Mouse (Mus musculus): ENCODE results near the gene Fam83e.

Gene Fam83e

DNA sequence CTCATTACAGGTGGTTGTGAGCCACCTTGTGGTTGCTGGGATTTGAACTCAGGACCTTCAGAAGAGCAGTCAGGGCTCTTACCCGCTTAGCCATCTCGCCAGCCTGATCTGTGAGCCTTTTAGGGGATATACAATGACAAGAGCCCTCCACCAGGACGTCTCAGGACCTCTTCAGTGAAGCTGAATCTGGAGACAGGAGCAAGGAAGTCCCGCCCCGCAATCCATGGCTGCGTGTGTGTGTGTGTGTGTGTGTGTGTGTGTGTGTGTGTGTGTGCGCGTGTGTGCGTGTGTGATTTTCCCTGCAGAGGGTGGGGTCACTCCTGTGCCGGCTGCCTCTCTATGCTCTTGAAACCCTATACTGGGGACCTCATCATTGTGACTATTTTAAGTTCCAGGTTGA is 18.8 kb downstream of the Fam83e start:
- no peak for DNase-seq (ENCODE audit: low spot score)

DNA sequence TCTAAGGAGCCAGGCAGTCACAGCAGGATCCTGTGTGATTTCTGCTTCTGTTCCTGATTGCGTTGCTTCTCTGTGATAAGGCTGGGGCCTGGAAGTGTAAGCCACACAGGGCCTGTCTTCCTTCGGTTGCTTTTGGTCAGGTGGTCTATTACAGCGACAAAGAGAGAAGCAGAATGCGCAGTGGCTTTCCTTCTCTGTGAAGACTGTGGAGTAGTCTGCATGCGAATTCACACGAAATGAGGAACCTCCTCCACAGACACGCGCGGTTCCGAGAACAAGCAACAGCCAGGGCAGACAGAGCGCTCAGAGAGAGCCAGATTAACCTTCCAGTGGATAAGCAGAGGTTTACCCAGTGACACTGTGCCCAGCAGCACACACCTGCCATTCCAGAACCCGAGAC is 20.3 kb downstream of the Fam83e start:
- no peak for DNase-seq (ENCODE audit: low spot score)

DNA sequence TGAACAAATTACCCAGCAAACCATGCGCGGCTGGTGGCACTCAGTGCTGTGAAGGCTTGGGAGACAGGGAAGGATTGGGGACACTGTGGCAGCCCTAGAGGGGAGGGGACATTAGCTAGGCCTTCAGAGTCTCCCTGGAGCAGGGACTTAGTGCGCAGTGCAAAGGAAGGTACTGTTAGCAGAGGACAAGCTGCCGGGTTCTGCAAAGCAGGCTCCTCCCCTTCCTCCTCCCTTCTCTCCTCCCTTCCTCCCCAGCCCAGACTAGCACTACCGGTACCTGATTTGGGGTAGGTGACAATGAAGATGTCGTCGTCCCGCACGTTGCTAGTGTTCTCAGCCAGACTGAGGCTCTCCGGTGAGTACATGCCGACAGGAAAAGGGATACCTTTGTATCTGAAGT is 20.8 kb downstream of the Fam83e start:
- peak; percentile 68 for DNase-seq (ENCODE audit: low spot score)

DNA sequence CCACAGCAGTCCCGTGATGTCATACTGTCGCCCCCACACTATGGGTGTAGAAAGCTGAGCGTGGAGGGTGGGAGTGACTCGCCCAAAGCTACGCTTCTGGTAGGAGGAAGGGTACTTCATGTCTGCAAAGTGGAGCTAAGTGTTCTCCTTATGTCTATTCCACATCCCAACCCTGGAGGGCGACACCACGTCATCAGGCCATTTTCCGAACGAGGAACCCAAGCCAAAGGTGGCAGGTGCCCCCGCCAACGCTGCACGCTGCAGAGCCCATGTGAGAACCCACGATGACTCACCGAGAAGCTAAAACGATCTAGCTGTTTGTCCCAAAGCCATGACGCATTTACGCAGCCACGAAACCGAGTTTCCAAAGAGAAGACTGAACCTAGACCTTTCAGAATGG is 21.3 kb downstream of the Fam83e start:
- DNase-seq (ENCODE audit: low spot score): peak; percentile 80

DNA sequence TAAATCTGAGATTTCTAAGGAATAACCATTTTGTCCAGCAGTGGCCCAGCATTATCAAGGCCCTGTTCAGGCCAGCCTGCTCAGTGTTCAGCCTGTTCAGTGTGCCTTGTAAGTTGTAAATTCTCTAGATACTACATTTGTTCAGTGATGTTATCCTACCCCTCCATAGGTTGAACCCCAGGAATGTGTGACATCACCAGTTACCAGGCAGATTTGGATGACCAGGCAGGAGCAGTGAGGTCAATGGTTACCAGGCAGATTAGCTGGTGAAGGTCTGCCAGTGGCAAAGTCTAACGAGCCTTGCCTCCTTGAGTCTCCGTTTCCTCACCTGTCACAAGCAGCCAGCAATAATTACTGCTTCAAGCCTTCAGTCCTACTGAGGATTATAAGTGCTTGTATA is 23.4 kb downstream of the Fam83e start:
- DNase-seq (ENCODE audit: low spot score): peak; percentile 45

DNA sequence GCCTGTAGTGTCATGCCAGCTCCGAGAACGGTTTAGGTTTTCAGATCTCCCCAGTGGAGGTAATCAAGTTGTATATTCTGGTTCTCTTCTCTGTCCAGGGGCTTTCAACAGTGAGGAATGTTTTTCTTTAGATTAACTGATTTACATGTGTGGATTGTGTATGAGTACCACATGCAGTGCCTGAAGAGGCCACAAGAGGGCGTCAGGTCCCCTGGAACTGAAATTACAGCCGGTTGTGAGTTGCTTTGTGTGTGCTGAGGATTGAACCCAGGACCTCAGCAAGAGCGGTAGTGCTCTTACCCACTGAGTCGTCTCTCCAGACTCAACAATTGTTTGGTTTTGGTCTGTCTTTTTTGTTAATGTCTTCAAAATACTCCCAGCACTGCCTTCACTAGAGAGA is 25.5 kb downstream of the Fam83e start:
- DNase-seq (ENCODE audit: low spot score): no peak

DNA sequence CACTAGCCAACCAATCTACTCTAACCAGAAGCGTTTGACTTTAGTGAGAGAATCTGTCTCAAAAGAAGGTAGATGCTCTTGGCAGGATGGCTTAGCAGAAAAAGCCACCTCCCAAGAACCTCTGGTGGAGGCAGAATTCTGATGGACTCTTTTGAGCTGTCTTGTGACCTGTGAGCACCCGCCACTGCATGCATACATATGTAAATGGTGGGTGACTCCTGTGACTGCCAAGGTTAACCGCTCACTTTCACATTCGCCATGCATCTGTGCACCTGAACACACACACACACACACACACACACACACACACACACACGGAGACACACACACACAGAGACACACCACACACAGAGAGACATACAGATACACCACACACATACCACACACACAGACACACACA is 26.4 kb downstream of the Fam83e start:
- DNase-seq (ENCODE audit: low spot score): no peak

DNA sequence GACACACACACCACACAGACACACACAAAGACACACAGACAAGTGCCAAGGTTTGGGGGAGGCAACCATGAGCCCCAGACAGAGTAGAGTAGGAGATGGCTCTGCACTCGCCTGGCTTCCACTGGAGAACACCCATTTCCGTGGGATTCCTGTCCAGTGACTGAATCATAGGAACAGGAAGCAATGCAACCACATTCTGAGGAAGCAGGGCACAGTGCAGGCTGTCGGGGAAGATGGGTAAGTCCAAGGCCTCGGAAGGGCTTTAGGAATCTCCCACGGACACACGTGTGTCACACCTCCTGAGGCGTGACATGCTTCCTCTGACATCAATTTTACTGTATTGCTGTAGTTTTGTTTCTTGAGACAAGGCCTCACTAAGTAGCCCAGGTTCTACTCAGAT is 27.1 kb downstream of the Fam83e start:
- no peak for DNase-seq (ENCODE audit: low spot score)

DNA sequence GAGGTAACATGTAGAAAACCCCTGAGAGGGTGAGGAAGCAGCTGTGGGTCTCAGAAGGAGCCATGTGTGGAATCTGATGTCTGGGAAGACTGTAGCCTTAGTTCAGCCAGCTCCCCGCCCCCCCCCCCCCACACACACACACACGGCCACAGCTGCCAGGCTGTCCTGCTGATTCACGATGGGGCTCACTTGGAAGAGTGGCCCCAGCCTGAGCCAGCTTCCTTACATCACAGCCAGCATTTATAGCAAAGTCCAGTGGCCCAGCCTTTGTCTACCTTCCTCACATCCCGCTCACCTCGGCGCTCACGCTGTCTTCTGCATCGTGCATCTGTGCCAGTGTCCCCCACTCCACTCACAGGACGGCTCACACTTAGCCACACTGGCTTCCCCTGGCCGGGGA is 28.4 kb downstream of the Fam83e start:
- no peak for DNase-seq (ENCODE audit: low spot score)

DNA sequence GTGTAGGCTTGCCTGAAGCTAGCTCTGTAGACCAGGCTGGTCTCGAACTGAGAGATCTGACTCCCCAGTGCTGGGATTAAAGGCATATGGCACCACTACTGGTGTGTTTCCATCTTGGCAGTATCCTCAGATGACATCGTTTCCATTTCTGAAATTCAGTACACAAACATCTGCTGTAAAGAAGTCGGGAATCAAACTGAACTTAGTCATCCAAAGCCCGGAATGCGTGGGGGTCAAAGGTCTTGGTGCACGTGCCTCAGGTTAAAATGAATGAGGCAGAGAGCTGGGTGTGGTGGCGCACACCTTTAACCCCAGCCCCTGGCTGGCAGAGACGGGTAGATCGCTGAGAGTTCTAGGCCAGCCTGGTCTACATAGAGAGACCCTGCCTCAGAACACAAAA is 29.1 kb downstream of the Fam83e start:
- DNase-seq (ENCODE audit: low spot score): no peak

DNA sequence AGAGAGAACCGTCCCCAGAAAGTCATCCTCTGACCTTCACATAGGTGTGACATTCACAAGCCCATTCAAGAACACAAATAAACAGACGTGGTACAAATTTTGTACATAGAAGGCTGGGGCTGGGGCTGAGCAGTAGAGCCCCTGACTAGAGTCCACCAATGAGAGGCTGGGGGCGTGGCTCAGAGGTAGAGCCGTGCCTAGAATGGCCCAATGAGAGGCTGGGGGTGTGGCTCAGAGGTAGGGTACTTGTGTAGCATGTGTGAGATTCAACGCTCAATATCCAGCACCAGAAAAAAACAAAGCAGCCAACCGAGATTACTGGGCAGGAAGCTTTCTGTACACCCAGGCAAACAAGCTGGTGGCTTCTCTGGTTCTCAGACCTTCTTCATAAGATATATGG is 34.7 kb downstream of the Fam83e start:
- no peak for DNase-seq (ENCODE audit: low spot score)

DNA sequence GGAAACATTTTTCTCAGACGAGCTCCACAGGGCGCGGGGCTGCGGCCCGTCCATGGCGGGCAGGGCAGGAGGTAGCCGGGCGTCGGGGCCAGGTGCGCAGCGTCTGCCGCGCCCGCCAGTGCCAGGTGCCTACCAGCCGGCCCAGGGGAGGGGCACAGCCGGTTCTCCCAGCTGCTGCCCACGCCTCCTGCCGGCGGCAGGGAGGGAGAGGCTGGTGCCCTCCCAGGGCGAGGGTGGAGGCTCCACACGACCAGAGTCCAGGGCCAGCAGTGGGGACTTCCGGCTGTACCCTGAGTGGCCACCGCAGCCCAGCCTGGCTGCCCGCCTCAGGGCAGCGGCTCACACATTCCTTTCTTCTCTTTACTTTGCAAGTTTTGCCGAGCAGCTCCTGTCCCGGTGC is 38.4 kb downstream of the Fam83e start:
- DNase-seq (ENCODE audit: low spot score): no peak

DNA sequence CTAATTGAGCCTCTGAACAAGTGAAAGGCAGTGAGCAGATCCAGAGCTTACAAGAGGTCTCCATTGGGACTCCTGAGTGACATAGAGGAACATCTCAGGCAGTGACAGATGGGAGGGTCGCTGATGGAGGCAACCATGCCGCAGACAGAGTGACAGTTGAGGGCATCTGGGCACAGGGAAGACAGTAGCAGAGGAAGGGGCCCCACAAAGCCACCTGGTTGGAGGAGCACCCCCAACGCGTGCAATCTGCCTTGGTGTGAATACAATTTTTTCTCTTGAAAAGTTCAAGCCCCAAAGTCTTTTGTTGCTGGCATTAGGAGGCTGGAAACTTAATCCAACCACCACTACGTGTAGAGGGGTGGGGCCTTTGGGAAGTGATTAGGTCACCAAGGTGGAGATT is 39.1 kb downstream of the Fam83e start:
- no peak for DNase-seq (ENCODE audit: low spot score)

DNA sequence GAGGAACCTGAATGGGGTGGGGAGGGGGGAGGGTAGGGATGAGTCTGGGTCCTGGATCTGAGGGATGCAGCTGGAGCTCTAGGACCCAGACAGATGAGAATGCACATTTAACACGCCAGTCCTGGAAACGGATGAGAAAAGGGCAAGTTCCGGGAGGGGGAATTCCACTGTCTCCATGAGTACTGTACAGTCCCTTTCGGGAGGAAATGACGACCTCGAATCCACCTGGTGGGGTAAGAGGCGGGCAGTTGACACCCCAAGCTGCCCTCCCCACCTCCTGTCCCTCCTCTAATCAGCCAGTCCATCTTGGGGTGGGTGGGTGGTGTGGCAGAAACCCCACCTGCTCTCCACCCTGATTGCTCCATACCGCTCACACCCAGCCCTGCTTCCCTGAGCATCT is 45.0 kb downstream of the Fam83e start:
- no peak for DNase-seq (ENCODE audit: low spot score)

DNA sequence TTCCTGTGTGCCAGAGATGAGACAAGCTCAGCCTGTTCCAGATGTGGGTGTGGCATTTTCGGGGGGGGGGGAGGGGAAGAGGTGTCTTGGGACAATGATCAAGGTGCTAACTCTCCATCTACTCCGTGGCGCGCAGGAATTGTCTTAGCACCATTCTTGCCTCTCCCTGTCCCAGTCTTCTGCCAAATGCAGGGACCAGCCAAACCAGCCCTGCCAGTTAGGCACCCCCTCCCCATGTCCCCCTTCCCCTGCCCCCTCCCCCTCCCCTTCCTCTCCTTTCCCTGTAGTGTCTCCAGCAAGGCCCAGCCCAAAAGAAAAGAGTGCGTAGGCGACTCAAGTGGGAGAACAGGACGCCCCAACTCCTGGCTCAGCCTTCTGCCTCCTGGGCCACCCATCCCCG is 45.8 kb downstream of the Fam83e start:
- DNase-seq (ENCODE audit: low spot score): no peak

DNA sequence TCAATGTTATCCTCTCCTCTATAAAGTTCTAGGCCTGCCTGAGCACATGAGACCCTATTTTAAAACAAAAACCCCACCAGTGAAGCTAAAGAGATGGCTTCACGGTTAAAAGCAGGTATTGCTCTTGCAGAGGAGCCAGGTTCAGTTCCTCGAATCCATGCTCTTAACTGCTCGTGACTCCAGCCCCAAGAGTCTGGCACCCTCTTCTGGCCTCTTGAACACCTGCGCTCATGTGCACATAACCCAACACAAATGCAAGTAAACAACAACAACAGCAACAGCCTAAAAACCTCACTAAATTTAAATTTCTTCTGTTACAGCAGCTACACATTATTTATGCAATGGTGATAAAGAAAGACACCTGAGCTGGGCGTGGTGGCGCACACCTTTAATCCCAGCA is 46.5 kb downstream of the Fam83e start:
- DNase-seq (ENCODE audit: low spot score): no peak

DNA sequence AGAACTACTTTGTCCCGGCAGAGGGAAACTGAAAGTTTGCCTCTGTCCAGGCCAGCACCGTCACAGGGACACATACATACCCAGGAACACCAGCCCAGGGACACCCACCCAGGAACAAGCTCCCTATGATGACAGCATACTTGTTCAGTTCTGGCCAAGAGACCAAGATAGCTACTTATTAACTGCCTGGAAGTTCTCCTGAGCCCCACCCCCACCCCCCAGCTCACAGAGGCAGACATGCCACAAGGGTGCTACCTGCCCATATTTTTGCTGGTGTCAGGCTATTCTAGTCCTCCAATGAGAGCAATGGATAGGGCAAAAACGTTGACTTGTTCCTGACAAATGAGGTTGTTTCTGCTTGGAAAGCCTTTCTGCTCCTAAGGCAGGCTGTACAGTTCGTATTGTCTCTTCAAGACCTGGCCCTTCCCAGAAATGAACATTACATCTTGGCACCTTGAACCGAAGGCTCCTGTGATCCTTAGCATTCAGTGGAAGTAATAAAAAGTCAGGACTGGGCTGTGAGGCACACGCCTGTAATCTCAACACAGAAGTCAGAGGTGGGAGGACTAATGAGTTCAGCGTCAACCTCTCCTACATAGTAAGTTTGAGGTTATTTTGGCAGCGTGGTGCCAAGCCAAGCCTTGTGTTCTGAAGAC is 49.5 kb downstream of the Fam83e start:
- no peak for DNase-seq (ENCODE audit: low spot score)

DNA sequence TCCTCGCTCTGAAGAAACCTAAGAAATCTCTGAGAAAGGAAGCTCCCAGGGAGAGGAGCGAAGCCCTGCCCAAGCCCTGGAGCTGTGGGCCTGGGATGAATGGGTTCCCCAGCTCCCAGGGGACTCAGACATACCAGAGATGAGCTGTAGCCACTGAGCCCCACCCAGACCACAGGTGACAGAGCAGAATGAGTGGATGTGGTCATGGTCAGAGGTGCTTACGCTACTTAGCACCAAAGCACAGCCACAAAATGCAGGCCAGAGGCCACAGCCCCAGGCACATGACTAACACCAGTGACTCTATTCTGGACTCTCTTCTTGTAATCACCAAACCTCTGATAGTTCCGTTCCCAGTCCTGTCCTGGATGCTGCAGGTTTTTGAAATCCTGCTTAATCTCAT is 50.1 kb downstream of the Fam83e start:
- no peak for DNase-seq (ENCODE audit: low spot score)

DNA sequence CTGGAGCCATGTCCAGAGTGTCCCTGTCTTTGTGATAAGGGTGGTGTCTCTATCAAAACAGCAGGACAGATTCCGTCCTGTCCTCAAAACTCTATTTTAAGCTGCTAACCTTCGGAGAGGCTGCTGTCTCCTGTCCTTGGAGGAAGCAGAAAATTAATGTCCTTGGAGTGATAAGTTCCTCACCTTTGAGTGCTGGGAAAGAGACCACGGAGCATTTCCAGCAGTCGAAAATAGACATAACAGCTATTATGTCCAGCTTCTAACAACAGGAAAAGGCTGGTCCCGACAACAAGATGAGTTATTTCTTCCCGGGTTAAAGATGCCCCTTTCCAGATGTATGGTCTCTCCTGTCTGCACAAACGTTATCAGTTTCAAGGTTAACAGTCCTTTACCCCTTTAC is 54.2 kb downstream of the Fam83e start:
- no peak for DNase-seq (ENCODE audit: low spot score)

Data from T-cell, adult 2 months (primary cell).